Mouse (Mus musculus) neutrophil, adult 5-6 weeks (primary cell): ENCODE results near the gene Lax1. TPM values are rescaled to one million over a fixed set of nuclear protein-coding genes. Genes with fewer than 3 reads are reported as not detected.
"Not testable (repeated sequence)": the region's sequence is repeated elsewhere in the genome, so short reads cannot be mapped to it uniquely, and the experiment has no call there.

Experiments
- ATAC-seq: fragments of 151-379, 151-347 bp; 2 replicates; pipeline ENCODE4 v1.8.0; 2017; ENCODE audit warnings: mild to moderate bottlenecking, moderate TSS enrichment; ENCODE audit not compliant: insufficient number of reproducible peaks, poor library complexity, low FRiP score, severe bottlenecking; ENCODE audit errors: extremely low read depth
- total RNA-seq: library from RNA; stranded (forward); fragments of 200-1000 nt; gene quantifications from 2 replicates; pipeline ENCODE4 v1.2.3, GENCODE M21; 2017

Gene Lax1
- total RNA-seq, 1 experiment from 2014 or later = 76.6 TPM

DNA sequence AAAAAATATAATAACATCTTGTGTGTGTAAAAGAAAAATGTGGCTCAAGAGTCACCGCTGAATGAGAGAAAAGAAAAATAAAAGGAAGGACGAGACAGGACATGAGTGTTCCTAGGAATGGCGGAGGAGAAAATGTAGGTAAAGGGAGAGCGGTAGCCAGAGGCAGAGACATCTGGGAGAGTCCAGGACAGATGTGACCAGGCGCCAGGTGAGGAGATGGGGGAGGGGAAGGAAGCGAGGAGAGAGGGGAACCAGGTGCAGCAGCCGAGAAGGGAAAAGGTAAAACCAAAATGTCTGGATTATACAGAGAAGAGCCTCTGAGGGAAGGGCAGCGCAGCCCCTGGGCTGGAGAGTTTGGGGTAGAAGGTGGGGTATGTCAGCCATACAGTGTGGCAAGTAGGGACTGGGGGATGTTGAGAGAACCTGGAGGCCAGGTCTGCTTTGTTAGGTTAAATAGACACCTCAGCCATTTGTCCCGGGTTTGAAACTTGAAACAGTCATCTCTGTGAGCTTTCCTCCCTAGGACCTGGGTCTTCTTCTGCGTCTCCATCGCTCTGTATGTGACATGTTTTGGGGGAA is 3.7 kb upstream of the Lax1 start:
- no peak for ATAC-seq

- ATAC-seq = no peak
Observed at GRCm38 (mm10) chr1:133692195-133692594, 2.3 kb upstream of the Lax1 start.

- ATAC-seq = no peak
Observed at GRCm38 (mm10) chr1:133691046-133691445, 1.1 kb upstream of the Lax1 start.

DNA sequence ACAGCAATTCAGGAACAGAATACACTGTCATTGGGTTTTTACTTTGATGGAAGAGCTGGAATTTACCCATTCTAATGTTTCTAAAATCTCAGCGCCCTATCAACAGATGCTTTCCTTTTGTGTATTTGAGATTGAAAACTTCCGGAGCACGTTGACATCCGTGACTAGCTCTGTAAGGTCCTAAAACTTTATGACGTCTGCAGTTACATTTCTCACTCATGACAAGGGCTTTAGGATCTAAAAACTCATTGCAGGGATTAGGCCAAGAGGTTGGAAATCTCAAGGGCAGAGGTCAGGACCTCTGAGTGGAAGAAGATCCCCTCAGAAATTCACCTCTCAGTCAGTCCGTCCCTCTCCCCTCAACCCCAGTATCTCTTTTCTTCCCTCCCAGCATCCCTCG is 1.6 kb downstream of the Lax1 start:
- ATAC-seq = no peak

- ATAC-seq = no peak
Observed at GRCm38 (mm10) chr1:133685749-133686519, 4.0 kb downstream of the Lax1 start.

DNA sequence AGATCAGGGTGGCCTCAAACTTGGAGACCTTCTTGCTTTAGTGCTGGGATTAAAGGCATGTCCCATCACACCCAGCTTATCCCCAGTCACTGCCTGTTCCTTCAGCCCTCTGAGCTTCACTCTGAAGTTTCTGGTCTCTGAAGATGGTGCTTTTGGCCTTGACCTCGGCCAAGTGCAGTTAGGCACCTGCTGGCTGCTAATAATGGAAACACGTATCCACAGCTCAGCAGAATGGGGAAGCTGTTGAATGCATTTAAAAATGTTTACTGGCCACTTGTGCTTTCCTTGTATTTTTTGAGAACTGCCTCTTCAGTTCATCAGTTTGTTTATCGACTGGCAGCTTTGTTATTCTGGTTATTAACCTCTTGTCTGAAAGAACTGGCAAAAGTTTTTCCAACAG is 18.1 kb downstream of the Lax1 start:
- ATAC-seq = no peak

DNA sequence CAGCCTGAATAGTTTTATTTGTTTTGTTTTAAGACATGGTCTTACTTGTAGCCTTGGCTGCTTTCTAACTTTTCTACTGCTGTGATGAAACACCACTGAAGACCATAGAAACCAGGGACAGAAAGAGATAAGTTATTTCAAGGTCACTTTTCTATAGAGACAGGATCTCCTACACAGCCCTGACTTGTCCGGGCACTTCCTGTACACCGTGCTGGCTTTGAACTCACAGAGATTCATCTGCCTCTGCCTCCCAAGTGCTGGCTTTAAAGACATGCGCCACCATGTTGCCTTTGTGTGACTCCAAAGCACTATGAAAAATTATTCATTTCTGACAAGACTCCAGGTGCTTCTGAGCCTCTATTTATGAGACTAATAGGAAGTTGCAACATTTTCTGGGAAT is 18.6 kb downstream of the Lax1 start:
- ATAC-seq = no peak

DNA sequence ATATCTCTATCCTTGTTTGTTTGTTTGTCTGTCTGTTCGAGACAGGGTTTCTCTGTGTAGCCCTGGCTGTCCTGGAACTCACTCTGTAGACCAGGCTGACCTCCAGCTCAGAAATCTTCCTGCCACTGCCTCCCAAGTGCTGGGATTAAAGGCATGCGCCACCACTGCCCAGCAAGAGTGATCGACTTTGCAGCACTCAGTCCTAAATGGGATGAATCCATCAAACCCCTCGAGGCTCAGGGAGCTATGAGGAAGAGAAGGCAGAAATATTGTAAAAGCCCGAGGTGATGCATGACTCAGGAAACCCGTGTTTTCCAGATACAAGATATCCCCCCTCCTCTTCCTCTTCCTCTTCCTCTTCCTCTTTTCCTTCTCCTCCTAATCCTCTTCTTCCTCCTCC is 19.1 kb downstream of the Lax1 start:
- ATAC-seq = no peak

DNA sequence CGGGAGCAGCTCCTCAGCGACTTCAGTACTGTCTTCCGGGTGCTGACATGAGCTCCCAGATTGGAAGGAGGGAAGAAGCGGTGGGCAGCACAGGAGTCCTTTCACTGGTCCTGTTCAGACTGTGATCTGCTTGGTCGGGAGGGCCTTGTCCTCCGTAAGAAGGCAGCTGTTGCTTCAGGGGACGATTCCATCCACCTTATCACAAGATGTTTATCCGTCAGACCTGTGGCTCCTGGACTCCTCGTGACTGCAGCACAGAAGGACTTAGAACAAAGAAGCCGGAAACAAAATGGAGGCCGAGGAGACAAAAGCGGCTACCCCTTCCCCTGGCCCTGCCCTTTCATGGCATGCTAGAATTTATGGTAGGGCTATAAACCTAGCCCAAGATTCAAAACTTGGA is 19.7 kb downstream of the Lax1 start:
- ATAC-seq = no peak

DNA sequence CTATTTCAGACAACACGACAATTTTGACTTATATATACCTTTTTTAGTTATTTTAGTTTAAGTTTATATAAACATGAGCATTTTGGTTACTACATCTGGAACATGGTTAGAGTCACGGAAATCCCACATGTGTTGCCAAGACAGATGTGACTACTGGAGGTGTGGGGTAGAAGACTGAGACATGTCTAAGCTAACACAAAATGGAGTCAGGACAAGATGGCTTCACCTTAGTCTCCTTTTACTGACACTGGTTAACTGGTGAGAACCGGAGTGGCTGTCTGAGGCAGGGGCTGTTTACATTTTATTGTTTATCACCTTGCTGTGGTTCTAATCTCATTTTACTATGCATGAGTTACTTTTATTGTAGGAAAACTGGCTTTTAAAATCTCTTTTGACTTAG is 21.3 kb downstream of the Lax1 start:
- no peak for ATAC-seq

DNA sequence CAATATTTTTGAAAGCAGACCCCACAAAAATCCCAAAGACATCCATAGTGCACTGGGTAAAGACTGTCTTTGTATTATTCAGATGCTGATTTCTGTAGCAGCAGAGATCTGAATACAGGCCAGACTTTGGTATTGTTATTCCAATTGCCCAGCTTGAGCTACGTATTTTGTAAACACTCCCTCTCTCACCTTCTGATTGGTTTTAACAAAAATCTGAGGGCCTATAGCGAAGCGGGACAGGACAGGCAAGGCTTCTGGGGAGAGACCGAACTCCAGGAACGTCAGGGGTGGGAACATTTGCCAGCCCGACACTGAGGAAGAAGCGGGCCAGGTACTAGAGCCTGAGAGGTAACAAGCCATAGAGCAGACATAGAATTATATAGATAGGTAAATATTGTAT is 22.2 kb downstream of the Lax1 start:
- no peak for ATAC-seq

DNA sequence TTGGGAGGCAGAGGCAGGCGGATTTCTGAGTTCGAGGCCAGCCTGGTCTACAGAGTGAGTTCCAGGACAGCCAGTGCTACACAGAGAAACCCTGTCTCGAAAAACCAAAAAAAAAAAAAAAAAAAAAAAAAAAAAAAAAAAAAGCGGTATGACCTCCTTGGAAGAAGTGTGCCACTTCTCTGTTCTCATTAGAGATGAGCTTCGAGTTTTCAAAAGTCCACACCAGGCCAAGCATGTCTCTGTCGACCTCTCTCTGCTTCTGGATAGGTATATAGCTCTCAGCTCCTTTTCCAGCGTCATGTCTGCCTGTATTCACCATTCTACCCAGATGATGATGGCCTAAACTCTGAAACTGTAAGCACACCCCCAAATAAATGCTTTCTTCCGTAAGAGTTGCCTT is 24.2 kb downstream of the Lax1 start:
- not testable (repeated sequence) for ATAC-seq

- no peak for ATAC-seq
Observed at GRCm38 (mm10) chr1:133664203-133664970, 25.5 kb downstream of the Lax1 start.

DNA sequence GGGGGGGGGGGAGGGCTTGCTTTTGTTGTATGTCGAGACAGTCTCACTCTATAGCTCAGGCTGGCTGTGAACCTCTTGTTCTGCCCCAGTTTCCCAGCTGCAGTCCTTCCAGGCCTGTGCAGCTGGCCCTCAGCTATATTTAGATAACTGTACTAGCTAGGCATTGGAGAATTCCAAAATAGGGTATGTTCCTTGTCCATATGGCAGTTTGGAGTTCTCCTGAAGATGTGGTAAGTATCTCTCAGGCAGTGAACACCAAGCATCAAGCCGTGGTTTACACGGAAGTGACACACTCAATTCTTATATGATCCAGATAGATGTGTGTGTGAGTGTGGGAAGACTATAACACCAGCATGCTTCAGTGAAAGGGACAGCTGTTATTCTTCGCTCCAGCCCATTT is 26.5 kb downstream of the Lax1 start:
- no peak for ATAC-seq

DNA sequence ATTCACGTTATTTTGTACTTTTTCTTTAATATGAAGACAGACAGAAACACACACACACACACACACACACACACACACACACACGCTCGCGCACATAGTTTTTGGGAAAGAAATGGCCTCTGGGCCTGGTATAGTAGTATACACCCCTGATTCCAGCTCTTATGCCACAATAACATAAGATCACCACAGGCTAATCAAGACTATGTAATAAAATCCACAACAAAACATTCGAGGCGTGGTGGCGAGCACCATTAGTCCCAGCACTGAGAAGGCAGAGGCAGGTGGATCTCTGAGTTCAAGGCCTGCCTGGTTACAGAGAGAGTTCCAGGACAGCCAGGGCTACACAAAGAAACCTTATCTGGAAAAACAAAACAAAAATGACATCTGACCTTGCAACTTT is 27.0 kb downstream of the Lax1 start:
- ATAC-seq = no peak

GRCm38 (mm10) chr1:133661203-133661933 is 28.5 kb downstream of the Lax1 start, which contains the start of gene Gm38394:
Gene Gm38394, minus strand, starts transcription at chr1:133661318.
- ATAC-seq = peak; percentile 100

- ATAC-seq = peak; percentile 11; the same call in 1 of the 2 replicates
Observed at GRCm38 (mm10) chr1:133660466-133661202, 29.3 kb downstream of the Lax1 start, which contains the start of gene Zbed6. Gene Zbed6, minus strand, starts transcription at chr1:133660885.

GRCm38 (mm10) chr1:133658878-133659277 is 31.0 kb downstream of the Lax1 start:
- ATAC-seq = no peak

GRCm38 (mm10) chr1:133656811-133657210 is 33.1 kb downstream of the Lax1 start:
- no peak for ATAC-seq
